Mouse (Mus musculus) right cerebral cortex, postnatal 4 days (tissue): ENCODE data around the gene Plekha4.
A peak's percentile ranks its signal among the peaks of the same experiment; 100 is the strongest.
"Not testable (repeated sequence)": the region's sequence is repeated elsewhere in the genome, so short reads cannot be mapped to it uniquely, and the experiment has no call there.

Source experiments
- DNase-seq: peaks from one replicate; pipeline ENCODE4 v3.0.0-alpha.2; 2022

Gene Plekha4

DNA sequence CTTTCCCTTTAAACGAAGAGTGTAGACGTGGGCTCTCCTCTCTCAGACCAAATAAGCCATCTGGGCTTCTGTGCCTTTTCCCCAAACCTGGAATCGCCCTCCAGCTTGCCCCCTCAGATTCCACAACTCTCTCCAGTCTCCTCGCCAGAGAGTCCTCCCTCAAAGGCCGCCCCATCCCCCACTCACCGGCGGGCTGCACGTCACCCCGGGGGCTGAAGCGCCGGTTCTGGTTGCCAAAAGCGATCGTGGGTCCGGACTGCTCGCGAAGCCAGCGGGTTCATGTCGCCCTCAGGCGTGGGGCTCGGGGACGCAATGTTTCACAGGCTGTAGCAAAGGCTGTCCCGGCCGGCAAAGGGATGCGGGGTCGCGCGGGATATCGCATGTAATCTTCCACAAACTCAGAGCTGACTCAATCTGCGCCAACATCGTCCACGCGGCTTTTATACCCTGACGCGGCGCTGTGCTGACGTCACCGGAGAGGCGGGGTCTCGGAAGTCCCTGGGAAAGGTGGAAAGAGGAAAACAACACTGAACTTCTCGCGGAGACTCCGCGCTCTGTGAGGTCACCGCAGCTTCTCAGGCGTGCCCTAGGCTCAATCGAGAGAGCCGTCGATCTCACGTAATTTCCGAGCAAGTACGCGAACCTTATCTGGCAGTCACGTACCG is at the start of gene Plekha4, which contains the start of gene Ppp1r15a:
Gene Plekha4 (plus strand): TSS at position 522 of the 665 bp plus-strand sequence.
Gene Ppp1r15a (minus strand): TSS at position 460 of the 665 bp plus-strand sequence.
- peak; percentile 93 for DNase-seq

DNA sequence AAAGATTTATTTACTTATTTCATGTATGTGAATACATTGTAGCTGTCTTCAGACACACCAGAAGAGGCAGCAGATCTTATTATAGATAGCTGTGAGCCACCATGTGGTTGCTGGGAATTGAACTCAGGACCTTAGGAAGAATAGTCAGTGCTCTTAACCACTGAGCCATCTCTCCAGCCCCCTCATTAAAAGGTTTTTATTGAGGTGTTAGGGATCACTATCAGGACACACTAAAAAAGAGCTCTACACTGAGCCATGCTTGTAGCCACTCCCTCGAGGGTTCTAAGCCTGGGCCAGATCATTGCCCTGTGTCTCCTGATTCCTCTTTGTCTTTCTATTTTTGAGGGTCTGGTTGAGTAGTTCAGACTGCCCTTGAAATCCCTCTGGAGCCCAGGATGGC is 49.7 kb upstream of the Plekha4 start:
- no peak for DNase-seq

DNA sequence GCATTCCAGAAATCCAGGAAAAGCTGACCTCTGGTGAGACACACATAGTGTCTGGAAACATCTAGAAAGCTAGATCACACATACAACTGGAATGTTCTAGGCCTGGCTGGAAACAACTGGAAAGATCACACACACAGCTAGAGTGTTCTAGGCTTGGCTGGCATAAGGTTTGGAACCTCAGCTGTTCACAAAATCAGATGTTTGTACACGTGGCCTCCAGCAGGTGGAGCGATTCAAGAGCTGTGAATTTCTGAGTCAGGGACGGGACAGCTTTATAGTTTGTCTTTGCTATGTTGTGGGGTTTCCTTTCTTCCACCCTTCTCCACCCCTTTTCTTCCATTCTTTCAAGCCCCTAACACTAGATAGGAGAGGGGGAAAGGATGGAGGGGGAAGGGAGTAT is 49.1 kb upstream of the Plekha4 start:
- peak; percentile 48 for DNase-seq

DNA sequence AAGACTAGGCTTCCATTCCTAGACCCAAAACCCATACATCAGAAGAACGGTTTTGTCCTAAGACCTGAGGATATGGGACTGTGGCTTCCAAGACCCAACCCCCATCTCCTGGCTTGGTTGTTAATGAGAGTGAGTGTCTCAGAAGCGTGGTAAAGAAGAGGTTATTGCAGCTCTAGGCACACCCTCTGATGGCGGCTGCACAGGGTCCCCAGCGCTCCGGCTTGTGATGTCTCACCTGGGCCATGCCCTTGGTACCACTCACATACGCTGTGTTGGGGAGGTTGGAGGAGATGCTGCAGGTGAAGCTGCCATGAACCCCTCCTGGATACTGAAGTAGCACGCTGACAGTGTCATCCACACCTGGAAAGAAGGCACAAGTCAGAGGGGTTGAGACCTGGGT is 47.4 kb upstream of the Plekha4 start:
- no peak for DNase-seq

DNA sequence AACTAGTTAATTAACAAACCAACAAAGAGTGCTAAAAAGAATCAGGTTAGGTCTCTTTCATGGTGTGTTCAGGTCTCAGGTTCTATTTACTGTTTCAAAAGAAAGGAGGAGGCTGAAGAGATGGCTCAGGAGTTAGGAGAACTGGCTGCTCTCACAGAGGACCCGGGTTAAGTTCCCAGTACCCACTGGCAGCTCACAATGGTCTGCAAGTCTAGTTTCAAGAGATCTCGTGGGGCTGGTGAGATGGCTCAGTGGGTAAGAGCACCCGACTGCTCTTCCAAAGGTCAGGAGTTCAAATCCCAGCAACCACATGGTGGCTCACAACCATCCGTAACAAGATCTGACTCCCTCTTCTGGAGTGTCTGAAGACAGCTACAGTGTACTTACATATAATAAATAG is 45.8 kb upstream of the Plekha4 start:
- DNase-seq, result not testable (repeated sequence)

DNA sequence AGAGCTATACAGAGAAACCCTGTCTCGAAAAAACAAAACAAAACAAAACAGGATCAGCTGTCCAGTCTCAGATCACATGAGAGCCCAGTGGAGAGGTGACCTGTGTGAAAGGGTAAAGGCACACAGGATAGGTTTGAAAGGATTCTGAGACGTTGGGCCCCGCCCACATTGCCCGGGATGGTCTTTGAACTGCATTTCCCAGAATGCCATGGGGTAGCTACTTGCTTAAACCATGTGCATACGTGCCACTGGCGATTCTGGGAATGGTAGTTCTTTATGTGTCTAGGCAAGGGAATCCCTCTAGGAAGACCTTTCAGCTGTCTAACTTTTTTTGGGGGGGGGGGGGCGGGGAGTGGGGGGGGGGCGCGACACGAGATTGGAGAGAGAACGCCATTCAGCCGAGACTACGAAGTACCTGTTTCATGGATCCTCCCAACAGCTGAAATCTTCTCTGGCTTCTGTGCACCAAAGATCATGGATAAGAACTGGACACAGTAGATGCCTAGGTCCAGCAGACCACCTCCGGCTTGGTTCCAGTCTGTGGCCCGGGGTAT is 44.7 kb upstream of the Plekha4 start, which contains the start of gene Tulp2:
Gene Tulp2 (plus strand): TSS at position 504 of the 554 bp plus-strand sequence.
- DNase-seq, result peak; percentile 56

DNA sequence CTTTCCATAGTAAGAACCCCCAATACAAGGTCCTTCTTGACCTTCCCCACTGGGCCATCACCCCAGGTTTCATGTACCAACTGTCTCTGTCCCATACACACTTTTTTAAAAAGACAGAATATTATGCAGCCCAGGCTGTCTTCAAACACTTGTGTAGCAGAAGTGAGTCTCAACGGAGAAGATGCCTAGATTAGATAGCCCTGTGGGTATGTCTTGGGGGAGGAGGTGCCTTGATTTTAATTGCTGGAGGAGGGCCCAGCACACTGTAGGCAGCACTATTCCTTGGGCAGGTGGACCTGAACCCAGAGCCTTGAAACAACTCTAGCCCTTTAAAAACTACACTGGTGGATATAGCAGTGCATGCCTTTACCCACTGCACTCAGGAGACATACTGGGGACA is 44.0 kb upstream of the Plekha4 start:
- DNase-seq, result no peak

DNA sequence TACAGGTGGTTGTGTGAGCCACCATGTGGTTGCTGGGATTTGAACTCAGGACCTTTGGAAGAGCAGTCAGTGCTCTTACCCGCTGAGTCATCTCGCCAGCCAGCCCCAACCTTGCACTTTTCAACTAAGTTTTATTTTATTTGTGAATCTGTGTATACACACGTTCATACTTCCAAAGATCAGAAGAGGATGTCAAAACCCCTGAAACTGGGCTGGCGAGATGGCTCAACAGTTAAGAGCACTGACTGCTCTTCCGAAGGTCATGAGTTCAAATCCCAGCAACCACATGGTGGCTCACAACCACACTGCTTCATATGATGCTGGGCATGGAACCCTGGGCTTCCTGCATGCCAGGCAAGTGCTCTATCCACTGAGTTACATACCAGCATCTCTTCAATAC is 41.1 kb upstream of the Plekha4 start:
- not testable (repeated sequence) for DNase-seq

DNA sequence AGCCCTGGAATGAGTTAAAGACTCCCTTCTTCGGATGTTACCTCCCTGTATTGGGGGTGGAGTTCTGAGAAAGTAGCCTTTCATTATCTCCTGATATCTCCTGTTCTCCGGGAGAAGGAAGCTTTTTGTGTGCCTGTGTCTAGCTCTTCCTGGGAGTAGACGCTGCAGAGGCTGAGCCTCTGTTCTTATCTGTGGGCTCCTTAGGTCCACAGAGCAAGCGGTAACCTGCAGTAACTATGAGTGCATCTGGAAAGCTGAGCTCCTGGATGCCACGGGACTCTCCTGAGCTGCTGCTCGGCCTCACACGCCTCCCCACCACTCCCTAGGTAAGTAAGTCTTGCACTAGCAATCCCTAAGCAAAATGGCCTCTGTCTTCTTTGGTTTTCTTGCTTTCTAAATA is 40.0 kb upstream of the Plekha4 start:
- DNase-seq, result no peak

DNA sequence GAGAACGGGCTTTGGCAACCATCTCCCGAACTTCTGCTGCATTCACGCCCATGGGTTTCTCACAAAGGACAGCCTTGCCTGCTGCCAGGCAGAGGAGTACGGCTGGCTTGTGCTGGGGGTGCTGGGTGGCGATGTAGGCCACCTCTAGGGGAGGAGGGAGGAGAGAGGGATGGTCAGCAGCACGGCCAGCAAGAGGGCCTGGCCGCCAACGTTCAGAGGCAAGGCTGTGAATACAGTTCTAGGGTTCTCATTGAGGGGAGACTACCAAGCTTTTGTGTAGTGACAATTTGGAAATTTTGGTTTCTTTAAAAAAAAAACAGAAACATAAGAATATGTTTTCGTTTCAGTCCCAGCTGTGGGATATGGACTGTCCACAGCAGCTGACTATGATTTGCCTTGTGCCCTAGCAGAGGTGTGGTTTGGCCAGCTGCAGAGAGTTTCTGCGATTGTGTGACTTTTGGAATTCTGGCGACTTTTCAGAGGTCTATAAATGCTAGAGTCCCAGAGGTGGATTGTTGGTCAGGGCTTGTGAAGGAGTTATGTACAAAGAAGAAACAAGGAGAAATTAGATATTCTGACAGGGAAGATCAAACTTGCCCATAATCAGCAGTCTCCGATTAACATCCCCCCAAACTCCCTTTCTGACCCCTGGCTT is 39.2 kb upstream of the Plekha4 start, which contains the start of gene Gm45808:
Gene Gm45808 (minus strand): TSS at position 51 of the 655 bp plus-strand sequence.
- no peak for DNase-seq

DNA sequence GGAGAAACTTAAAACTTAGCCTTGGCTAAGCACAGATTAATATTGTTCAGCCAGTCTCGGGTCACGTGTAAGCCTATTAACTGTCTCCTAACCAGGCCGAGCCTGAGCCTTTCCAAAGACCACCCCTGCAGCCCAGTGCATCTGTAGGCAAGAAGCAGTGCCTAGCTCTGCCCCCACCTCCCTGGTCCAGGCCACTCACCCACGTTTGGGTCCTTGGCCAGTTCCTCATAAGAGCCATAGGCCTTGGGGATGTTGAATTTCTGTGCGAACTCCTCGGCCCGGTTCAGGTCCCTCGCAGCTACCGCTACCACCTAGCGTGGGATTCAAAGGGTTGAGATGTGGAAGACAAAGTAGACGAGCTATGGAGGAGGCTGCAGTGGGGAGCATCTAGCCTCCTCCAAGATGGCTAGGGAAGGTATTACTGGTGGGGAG is 38.3 kb upstream of the Plekha4 start:
- DNase-seq, result no peak

DNA sequence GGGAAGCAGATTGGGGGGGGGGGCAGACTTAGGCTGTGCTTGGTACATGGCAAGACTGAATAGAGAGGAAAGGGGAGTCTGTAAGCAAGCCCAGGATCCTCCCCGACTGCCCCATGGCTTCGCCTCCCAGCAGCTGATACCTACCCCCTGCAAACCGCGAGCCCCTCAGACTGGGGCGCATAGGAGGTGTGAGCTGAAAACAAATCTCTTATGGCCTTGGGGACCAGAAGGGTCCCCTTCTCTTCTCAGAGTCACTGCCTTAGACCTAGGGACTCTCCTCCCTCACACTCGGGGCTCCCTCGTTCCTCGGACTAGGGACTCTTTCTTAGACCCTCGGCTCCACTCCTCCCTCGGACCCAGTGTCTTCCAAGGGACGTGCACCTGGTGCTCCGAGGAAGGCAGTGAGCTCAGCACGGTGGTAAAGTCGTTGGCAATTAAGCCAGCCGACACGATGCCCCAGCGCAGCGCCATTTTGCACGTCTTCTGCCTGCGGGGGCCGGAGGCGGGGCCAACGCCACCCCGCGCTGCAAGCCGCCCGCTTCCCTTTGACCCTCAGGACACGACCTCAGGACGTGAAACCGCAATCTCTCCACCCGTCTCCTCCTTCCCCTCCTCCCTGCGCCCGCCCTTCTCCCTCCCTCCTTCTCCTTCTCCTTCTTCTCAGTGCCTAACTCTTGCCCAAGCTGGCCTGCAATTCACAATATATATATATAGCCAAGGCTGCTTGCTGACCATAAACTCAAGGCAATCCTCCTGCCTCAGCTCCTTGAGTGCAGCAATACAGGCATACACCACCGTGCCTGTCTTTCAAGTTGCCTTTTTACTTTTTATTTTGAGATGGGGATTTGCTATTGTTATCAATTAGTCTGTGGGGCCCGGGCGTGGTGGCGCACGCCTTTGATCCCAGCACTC is 37.6 kb upstream of the Plekha4 start, which contains the start of gene Dhdh:
Gene Dhdh (minus strand): TSS at position 513 of the 912 bp plus-strand sequence.
- peak; percentile 51 for DNase-seq

DNA sequence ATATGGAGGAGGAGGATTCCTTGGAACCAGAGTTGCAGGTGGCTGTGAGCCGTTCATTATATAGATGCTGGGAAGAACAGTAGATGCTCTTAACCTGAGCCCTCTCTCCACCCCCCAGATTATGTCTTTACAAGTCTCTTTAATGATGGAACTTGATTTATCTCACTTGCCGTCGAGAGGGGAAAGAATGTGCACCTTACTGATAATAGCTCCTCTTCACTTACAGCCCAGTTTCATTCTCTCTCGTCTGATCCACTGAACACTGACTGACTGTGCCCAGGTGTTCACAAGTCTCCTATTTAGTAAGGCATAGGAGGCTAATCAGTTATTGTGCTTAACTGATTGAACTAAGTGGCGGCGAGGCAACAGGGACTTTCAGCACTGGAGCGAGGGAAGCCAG is 36.6 kb upstream of the Plekha4 start:
- DNase-seq, result no peak

DNA sequence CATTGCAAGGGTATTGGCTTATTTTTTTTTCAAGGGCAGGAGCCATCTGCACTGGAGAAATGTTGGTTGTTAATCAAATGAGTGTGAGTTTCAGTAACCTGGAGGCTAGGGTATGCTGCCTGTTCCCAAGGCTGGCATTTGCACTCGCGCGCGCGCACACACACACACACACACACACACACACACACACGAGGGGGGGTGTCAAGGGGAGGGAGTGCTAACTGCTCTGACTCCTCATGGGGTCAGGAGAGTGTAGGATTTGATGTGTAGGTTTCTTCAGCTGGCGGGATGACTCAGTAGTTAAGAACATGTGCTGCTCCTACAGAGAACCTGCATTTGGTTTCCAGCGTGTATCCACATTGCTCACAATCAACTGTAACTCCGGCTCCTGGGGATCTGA is 35.3 kb upstream of the Plekha4 start:
- DNase-seq, result no peak

DNA sequence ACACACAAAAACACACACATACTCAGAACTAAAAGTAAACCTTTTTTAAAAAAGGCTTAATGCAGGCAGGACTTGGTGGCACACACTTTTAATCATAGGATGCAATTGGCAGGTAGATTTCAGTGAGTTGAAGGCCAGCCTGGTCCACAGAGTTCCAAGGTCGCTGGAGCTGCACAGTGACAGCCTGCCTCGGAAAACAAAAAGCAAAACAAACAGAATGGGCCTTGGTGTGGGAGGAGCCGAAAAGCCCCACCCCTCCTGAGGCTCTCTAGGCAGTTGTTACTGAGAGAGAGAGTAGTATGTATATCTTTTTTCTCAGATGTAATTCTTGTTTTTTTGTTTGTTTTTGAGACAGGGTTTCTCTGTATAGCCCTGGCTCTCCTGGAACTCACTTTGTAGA is 34.9 kb upstream of the Plekha4 start:
- DNase-seq, result no peak

DNA sequence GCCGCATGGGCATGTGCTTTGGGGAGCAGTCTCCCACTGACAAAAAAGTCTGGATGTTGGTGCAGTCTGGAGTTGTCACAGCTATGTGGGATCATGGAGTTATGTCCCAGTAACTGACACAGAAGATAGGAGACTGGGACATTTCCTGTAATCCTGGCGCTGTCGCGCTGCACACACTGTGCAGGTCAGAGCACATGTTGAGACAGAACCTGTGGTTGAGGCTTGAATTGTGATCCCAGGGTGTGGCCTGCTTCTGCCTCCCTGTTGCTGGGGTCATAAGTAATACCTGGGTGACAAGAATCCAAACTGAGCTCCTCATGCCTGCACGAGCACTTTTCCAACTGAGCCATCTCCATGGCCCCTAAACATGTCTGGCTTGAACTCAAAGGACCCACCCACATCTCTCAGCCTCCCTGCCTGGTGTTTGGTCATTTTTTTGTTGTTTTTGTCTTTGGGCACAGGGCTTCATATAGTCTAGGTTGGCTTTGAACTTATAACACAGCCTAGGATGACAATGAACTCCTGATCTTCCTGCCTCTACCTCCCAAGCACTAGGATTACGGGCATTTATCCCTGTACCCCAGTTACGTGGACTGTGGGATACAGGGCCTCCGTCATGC is 33.8 kb upstream of the Plekha4 start:
- no peak for DNase-seq

DNA sequence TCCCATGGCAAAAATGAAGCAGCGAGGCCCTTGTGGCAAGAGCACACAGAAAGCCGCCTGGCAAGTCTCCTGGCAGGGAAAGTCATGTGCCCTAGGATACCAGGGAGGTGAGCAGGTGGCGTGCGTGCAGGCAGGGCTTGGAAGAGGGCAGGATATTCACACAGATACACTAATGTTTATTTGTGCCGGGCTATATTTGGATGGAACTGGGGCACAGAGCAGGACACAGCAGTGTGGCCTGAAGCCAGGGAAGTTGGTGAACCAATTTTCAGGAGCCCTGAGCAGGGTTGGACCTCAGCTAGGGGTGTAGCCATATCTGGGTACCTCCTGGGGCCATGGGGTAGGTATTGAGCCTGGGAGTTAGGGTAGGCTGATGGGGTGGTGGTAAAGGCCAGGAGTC is 33.2 kb upstream of the Plekha4 start:
- no peak for DNase-seq

DNA sequence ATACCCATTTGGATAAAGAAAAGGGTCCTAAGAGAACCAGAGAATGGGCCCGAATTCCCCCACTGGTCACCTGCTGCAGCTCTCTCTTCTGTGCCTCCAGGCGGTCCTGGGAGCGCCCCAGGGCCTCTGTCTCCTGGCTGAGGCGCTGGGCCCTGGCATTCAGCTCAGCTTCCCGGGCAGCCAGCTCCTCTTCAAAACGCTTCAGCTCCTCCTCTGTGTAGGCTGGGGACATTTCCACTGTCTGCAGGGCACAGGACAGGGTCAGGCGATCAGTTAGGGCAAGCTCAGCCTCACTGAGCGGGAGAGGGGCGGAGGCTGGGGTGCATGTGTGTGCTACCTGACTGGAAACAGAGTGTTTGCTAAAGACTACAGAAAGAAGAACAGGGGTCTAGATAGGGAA is 31.6 kb upstream of the Plekha4 start:
- DNase-seq, result no peak

DNA sequence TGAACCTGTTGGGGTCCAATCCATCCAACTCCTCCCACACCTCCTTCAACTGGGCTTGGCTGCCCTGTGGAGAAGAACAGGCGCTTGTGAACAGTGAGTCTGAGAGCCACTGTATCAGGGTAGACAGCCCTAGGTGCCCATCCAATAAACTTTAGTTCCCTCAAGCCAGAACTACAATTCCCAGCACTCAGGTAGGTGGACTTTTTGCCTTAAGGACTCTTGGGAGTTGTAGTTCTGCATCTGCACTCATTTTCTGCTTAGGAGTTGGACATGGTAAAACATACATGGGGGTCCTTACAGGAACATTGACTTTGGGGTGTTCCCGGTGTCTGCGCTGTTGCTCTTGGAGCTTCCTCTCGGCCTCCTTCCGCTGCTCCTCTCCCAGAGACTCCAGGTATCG is 27.7 kb upstream of the Plekha4 start:
- DNase-seq, result no peak

DNA sequence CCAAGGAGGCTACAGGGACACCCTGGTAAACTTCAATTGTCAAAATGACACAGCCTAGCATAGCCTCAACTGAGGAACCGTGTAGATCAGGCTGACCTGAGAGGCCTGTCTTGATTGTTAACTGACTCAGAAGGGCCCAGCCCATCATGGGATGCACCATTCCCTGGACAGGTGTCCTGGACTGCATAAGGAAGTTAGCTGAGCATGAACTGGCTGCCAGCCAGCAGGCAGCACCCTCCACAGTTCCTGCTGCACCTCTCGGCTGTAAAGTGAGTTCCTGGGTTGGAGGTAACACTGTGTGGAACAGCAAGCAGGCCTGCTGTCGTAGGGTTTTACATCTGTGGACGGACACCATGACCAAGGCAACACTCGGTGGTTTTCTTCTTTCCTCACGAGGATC is 18.5 kb upstream of the Plekha4 start:
- DNase-seq, result no peak

DNA sequence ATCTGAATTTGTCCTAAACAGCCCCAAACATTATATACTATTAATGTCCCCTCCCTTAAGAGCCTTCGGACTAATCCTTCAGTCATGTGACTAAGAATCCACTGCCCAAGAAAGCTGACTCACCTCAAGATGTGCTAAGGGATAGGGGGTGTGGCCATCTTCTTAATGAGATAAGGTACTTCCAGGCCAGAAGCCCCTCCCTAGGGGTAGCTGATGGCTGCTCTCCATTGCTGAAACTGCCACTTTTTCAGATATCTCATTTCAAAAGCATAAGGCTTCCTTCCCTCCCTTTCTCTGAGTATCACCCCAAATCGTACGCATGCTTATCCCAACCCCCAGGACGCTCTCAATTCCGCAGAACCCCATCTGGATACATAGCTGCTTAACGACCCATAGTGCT is 17.6 kb upstream of the Plekha4 start:
- no peak for DNase-seq

DNA sequence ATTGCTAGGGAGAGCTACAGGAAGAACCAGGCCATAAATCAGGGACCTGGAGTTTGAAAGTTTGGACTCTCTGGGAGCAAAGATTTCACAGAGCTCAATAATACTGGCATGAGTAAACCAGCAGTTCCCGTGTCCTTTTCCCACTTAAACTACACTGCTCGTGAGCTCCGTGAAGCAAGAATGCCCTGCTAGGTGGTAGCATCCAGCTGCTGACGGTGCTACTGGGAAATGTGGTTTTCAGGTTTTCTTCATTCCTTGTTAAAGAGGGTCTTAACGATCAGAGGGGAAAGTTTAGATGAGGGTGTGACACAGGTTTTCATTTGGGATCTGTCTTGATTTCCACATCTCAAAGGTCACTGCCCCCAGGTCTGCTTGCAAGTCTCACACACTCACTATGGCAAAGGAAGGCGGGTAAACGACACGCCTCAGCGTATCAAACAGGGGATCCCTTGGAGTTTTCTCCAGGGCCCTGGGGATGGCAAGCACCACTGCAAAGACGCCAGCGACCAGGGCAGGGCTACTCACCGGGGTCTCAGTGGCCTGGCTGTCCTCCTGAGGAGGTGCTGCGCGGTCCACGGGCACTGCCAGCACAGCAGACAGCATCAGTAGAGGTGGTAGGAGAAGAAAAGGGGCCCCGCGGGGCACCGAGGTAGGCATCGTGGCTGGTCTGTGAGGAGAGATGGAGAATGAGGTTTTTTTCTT is 16.8 kb upstream of the Plekha4 start:
- DNase-seq, result no peak
